Mouse (Mus musculus) neural tube, embryonic 11.5 days (tissue): ENCODE data around the gene Ago3. TPM values are rescaled to one million over a fixed set of nuclear protein-coding genes. Genes with fewer than 3 reads are reported as not detected.

Experiments used
- ATAC-seq: fragments of 200-750 bp; cut with Nextera tagmentation; 2 replicates; pipeline ENCODE4 v1.8.0; 2017; ENCODE audit warnings: moderate number of reproducible peaks, mild to moderate bottlenecking, moderate TSS enrichment, moderate library complexity; ENCODE audit not compliant: insufficient read depth, low FRiP score, low TSS enrichment
- DNase-seq: peaks from one replicate; pipeline ENCODE4 v3.0.0-alpha.2; 2015; ENCODE audit warnings: low spot score
- H3K27ac ChIP-seq: fragments of 300-500 bp; sonication (generic); 2 replicates; pipeline ENCODE4 v1.5.1; 2014; ENCODE audit warnings: low read depth, mild to moderate bottlenecking, low read length
- H3K27me3 ChIP-seq: fragments of 300-500 bp; sonication (generic); 2 replicates; pipeline ENCODE4 v1.6.1; 2014; ENCODE audit warnings: mild to moderate bottlenecking, low read length, mixed read lengths; ENCODE audit not compliant: control insufficient read depth, insufficient read depth
- H3K36me3 ChIP-seq: fragments of 300-500 bp; sonication (generic); 2 replicates; pipeline ENCODE4 v1.6.1; 2014; ENCODE audit warnings: mild to moderate bottlenecking, low read length, moderate library complexity, mixed read lengths; ENCODE audit not compliant: control insufficient read depth, insufficient read depth
- H3K4me1 ChIP-seq: fragments of 300-500 bp; sonication (generic); 2 replicates; pipeline ENCODE4 v1.6.1; 2014; ENCODE audit warnings: low read length, mixed read lengths; ENCODE audit not compliant: control insufficient read depth, insufficient read depth
- H3K4me2 ChIP-seq: fragments of 300-500 bp; sonication (generic); 2 replicates; pipeline ENCODE4 v1.6.1; 2014; ENCODE audit warnings: low read depth, mild to moderate bottlenecking, moderate library complexity
- H3K4me3 ChIP-seq: fragments of 300-500 bp; sonication (generic); 2 replicates; pipeline ENCODE4 v1.5.1; 2014; ENCODE audit warnings: low read depth, low read length
- H3K9ac ChIP-seq: fragments of 300-500 bp; sonication (generic); 2 replicates; pipeline ENCODE4 v1.6.1; 2014; ENCODE audit warnings: mild to moderate bottlenecking, low read length
- H3K9me3 ChIP-seq: fragments of 300-500 bp; sonication (generic); 2 replicates; pipeline ENCODE4 v1.6.1; 2016; ENCODE audit warnings: low read length; ENCODE audit not compliant: control insufficient read depth
- WGBS: fragments of 180-500 bp; shearing (Covaris S2); extraction: QIAGEN DNeasy Blood & Tissue Kit; methylation state at CpG from one replicate; pipeline ENCODE4 v1.1.7; 2014; 5-methylcytosine and 5-hydroxymethylcytosine counted together
- polyA plus RNA-seq: library from polyadenylated mRNA; unstranded; fragments of >200 nt; fragmentation: Nextera tagmentation; extraction: Ambion mirVana; gene quantifications from 2 replicates; pipeline ENCODE4 v1.2.1, GENCODE M21; 2014

The Ago3 gene
- polyA plus RNA-seq, 1 experiment from 2014 or later, result 9.8 TPM

DNA sequence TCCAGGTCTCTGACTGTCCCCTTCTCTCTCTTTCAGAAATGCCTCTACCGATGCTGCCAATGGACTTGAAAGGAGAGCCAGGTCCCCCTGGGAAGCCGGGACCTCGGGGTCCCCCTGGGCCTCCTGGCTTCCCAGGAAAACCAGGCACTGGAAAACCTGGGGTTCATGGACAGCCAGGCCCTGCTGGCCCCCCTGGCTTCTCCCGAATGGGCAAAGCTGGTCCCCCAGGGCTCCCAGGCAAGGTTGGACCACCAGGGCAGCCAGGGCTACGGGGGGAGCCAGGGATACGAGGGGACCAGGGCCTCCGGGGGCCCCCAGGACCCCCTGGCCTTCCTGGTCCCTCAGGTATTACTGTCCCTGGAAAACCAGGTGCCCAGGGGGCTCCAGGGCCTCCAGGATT, 119.0 kb downstream of the Ago3 start:
- ATAC-seq (0 out of 2 replicates have a peak, but pooled peaks have one; percentile 27), DNase-seq (no peak)
- Histone ChIP-seq H3K27ac (no peak overlapping the region), H3K4me1 (no peaks in the 10 kb centered on the region), H3K9ac (no peak overlapping the region), H3K4me2 (no peak overlapping the region), H3K9me3 (no peaks in the 10 kb centered on the region), H3K27me3 (no peaks in the 10 kb centered on the region), H3K36me3 (no peaks in the 10 kb centered on the region), H3K4me3 (no peak overlapping the region)
- WGBS, result 63% methylated on average over 7 of the region's 7 CpGs

DNA sequence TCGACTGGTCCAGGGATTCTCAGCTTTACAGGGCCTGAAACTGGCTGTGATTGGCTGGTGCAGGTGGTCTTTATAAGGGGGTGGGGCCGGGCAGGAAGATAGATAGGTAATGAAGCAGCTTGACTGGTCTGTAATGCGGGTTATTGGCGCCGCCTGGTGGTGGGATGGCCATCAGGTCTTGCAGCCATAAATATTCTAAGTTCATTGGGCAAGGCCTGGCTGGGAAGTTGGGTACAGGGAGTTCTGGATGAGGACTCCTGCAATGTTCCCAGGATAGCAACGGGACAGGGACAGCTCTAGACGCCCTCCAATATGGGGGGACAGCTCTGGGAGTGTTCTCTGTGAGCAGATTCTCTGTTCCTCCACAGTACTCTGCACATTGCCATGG, 119.4 kb downstream of the Ago3 start:
- Histone ChIP-seq H3K4me1 (no peaks in the 10 kb centered on the region), H3K27ac (no peak overlapping the region), H3K9me3 (no peaks in the 10 kb centered on the region), H3K36me3 (no peaks in the 10 kb centered on the region), H3K4me2 (peak overlapping the region; percentile 39), H3K9ac (no peak overlapping the region), H3K4me3 (peak overlapping the region; percentile 12; the same call in 1 of the 2 replicates), H3K27me3 (no peaks in the 10 kb centered on the region)
- ATAC-seq, result peak; percentile 78
- WGBS, result 0% methylated on average over 7 of the region's 7 CpGs
- DNase-seq, result peak; percentile 94

DNA sequence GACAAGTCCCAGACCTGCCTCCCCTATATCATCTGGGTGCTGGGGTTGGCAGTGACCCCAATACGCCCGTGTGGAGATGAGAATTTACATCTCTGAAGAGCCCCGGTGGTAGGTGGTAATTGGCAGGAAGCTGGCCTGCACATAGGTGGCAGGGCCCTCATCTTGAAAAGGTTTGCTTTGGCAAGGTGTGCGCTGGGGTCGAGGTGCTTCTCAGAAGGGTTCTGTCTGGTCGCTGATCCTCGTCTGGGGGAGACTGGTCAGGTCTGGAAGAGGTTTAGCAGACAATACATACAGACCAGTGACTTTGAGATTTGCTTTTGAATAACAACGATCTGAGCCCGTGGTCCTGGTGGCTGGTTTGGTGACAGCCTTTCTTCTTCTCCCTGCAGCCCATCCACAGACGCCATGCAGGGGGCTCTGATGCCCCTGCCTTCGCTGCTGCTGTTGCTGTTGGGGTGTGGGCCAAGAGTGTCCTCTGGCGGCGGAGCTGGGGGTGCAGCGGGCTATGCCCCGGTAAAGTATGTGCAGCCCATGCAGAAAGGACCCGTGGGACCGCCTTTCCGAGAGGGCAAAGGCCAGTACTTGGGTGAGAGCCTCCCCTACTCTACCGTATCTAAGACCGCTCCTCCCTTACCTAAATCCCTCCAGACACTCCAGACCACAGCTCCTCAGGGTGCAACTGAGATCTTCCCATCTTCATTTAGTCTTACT, 120.0 kb downstream of the Ago3 start:
- Histone ChIP-seq H3K9me3 (no peaks in the 10 kb centered on the region), H3K27me3 (no peaks in the 10 kb centered on the region), H3K27ac (no peak overlapping the region), H3K4me2 (peak overlapping the region; percentile 39), H3K36me3 (no peaks in the 10 kb centered on the region), H3K9ac (no peak overlapping the region), H3K4me1 (no peaks in the 10 kb centered on the region), H3K4me3 (peak overlapping the region; percentile 12; the same call in 1 of the 2 replicates)
- ATAC-seq (peak; percentile 63), DNase-seq (no peak)
- 16% methylated on average over 20 of the region's 20 CpGs for WGBS

DNA sequence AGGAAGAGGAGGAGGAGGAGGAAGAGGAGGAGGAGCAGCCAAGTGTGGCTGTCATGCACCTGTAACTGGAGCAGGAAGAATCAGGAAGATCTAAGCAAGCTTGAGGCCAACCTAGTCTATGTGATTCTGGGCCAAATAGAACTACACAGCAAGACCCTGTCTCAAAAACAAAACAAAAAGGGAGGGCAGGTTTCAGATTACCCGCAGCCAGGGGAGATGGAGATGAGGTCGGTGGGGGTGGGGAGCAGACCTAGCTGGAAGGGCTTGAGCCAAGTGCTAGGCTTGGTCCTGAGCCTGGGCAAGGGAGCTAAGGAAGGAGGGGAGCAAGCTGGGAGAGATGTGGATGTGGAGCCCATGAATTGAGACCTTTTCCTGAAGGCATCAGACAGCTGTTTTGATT, 122.5 kb downstream of the Ago3 start:
- no peaks in the 10 kb centered on the region for H3K4me1 ChIP-seq
- no peak for DNase-seq
- no peak overlapping the region for H3K4me2 ChIP-seq
- ATAC-seq, result no peak
- H3K9me3 ChIP-seq, result no peaks in the 10 kb centered on the region
- WGBS, result 30% methylated on average over 2 of the region's 2 CpGs
- H3K9ac ChIP-seq, result no peak overlapping the region
- no peak overlapping the region for H3K4me3 ChIP-seq
- peaks cover 10% of the 10 kb centered on the region for H3K27me3 ChIP-seq
- H3K36me3 ChIP-seq, result no peaks in the 10 kb centered on the region
- no peak overlapping the region for H3K27ac ChIP-seq

DNA sequence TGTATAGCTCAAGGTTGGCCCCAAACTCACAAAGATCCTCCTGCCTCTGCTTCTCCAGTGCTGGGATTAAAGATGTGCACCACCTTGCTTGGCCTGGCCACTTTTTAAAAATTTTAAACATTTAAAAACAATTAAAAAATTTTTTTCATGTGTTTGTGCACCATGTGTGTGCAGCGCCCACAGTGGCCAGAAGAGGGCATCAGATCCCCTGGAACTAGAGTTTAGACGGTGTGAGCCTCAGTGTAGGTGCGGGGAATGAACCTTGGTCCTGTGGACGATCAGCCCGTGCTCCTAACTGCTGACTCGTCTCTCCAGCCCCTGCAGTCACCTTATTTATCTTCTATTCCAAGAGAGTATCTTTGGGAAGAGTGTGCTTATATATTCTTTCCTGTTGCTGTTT, 123.3 kb downstream of the Ago3 start:
- Histone ChIP-seq H3K4me1 (peaks cover 6% of the 10 kb centered on the region), H3K36me3 (no peaks in the 10 kb centered on the region), H3K4me2 (no peak overlapping the region), H3K9me3 (no peaks in the 10 kb centered on the region), H3K27me3 (peaks cover 18% of the 10 kb centered on the region), H3K9ac (no peak overlapping the region), H3K27ac (no peak overlapping the region), H3K4me3 (no peak overlapping the region)
- whole genome bisulfite sequencing, result 93% methylated on average over 6 of the region's 6 CpGs
- ATAC-seq (no peak), DNase-seq (no peak)

DNA sequence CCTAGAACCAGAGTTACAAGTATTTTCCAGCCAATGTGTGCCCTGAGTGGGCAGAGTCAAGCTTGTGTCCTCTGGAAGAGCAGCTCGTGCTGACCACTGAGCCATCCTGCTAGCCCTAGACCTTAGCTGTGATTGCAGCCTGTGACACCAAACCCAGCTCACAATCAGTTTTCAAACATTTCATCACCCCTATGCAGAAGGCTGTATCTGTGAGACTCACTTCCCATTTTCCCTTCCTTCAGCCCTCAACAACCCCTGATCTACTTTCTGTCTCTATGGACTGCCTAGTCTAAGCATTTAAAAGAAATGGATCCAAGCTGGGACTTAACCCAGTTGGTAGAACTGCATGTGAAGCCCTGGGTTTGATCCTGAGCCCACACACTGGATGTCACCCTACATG, 123.9 kb downstream of the Ago3 start:
- Histone ChIP-seq H3K9me3 (no peaks in the 10 kb centered on the region), H3K4me2 (no peak overlapping the region), H3K27me3 (peaks cover 24% of the 10 kb centered on the region), H3K36me3 (no peaks in the 10 kb centered on the region), H3K9ac (no peak overlapping the region), H3K27ac (no peak overlapping the region), H3K4me1 (peaks cover 9% of the 10 kb centered on the region), H3K4me3 (no peak overlapping the region)
- WGBS, result 92% methylated on average over 1 of the region's 1 CpGs
- no peak for DNase-seq
- ATAC-seq, result no peak

DNA sequence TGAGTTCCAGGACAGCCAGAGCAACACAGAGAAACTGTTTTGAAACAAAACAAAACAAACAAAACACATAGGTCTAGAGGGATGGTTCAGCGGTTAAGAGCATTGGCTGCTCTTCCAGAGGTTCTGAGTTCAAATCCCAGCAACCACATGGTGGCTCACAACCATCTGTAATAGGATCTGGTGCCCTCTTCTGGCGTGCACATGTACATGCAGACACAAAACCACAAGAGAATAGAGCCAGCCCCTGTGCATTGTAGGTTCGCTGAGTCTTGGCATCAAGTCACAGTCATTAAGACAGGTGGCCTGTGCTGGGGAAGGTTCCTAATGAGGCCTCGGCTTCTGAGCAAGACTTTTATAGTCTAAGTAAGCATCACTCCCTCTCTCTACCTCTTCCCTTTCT, 125.5 kb downstream of the Ago3 start:
- ATAC-seq, result no peak

DNA sequence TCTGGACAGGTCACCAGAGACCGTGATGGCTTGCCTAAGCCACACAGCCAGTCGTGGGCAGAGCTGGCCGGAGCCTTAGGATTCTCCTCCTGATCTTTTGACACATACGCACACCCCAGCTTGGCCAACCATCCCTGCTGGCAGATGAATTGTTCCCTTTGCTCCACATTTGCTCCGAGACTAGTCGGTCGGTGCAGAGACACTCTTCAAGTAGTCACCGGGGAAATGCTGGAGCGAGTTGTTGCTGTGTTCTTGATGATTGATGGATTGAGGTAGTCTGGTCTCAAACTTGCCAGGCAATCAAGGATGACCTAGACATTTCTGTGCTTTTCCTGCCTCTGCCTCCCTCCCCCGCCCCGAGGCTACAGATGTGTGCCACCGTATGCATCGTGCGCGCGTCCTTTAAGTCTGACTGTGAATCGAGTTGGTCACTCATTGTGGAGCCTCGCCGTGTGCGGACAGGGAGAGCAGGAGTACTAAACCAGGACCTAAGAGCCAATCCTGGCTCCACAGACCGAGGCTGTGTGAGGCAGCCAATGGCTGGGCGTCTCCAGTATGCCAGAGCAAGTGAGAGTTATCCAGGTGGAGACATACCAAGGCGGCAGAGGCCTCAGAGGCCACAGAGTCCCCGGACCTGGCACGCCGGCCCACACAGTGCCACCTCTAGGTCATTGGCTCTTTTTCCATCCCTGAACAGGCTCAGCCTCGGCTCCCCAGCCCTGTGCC, 127.6 kb downstream of the Ago3 start:
- peaks cover 14% of the 10 kb centered on the region for H3K4me1 ChIP-seq
- peaks cover 52% of the 10 kb centered on the region for H3K27me3 ChIP-seq
- no peaks in the 10 kb centered on the region for H3K9me3 ChIP-seq
- no peak overlapping the region for H3K27ac ChIP-seq
- 3% methylated on average over 27 of the region's 27 CpGs for WGBS
- H3K4me3 ChIP-seq, result peak overlapping the region; percentile 23
- peak overlapping the region; percentile 44 for H3K4me2 ChIP-seq
- DNase-seq (no peak), ATAC-seq (no peak)
- H3K9ac ChIP-seq, result no peak overlapping the region
- H3K36me3 ChIP-seq, result no peaks in the 10 kb centered on the region

More for the DNA sequence above, 125.5 kb downstream of the Ago3 start:
- Histone ChIP-seq H3K4me3 (no peak overlapping the region), H3K4me2 (no peak overlapping the region), H3K9ac (no peak overlapping the region), H3K4me1 (peaks cover 9% of the 10 kb centered on the region), H3K9me3 (no peaks in the 10 kb centered on the region), H3K36me3 (no peaks in the 10 kb centered on the region), H3K27me3 (peaks cover 34% of the 10 kb centered on the region), H3K27ac (no peak overlapping the region)
- 59% methylated on average over 4 of the region's 4 CpGs for WGBS
- DNase-seq, result no peak
